Mouse (Mus musculus) urinary bladder, postnatal 0 days (tissue): Measurements from ENCODE around the gene Gm5891. TPM values are rescaled to one million over a fixed set of nuclear protein-coding genes. Genes with fewer than 3 reads are reported as not detected.

Experiments used
- polyA plus RNA-seq: library from polyadenylated mRNA; unstranded; fragments of >200 nt; fragmentation: Nextera tagmentation; extraction: Ambion mirVana; gene quantifications from 2 replicates; pipeline ENCODE4 v1.2.1, GENCODE M21; 2015

Gene Gm5891
- polyA plus RNA-seq, result not detected in 2 replicates

DNA sequence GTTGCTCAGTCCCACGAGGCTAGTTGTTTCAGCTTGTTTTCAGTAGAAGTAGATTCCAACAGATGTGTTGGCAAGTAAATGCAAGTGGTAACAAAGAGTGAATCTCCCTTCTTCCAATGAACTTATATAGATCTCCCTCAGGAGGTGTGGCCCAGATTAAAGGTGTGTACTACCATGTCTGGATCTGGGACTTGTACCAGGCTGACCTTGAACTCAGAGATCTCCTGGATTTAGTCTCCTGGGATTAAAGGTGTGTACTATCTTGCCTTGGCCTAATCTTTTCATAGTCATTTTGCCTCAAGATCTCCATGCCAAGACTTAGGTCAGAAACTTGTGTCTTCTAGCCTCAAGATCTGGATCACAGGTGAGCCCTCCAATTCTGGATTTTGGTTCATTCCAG, at the start of gene Gm5891:
Gm5891 (minus strand) TSS at position 101 of the 400 bp plus-strand sequence.

Other genes starting within 250 kb of the Gm5891 start
- not detected in 2 replicates for gene Gm4175, start 159.8 kb downstream of the Gm5891 start, polyA plus RNA-seq
- not detected in 2 replicates for gene Gm4177, start 124.6 kb downstream of the Gm5891 start, polyA plus RNA-seq
- not detected in 2 replicates for gene Vmn1r135, start 88.9 kb downstream of the Gm5891 start, polyA plus RNA-seq
- gene Gm5725, start 77.0 kb downstream of the Gm5891 start, polyA plus RNA-seq, result not detected in 2 replicates
- not detected in 2 replicates for gene Vmn1r137, start 73.3 kb upstream of the Gm5891 start, polyA plus RNA-seq
- gene Vmn1r138, start 107.6 kb upstream of the Gm5891 start, polyA plus RNA-seq, result not detected in 2 replicates
- gene Gm6176, start 135.0 kb upstream of the Gm5891 start, polyA plus RNA-seq, result not detected in 2 replicates
- not detected in 2 replicates for gene Vmn1r139, start 147.8 kb upstream of the Gm5891 start, polyA plus RNA-seq
- not detected in 2 replicates for gene Gm16451, start 197.0 kb upstream of the Gm5891 start, polyA plus RNA-seq
- gene Gm10666, start 213.4 kb upstream of the Gm5891 start, polyA plus RNA-seq, result not detected in 2 replicates
- not detected in 2 replicates for gene Vmn1r142, start 242.7 kb upstream of the Gm5891 start, polyA plus RNA-seq